Mouse (Mus musculus) testis, postnatal 10 days (tissue): ENCODE measurements around the gene Gsx1.

Source experiments
- DNase-seq: peaks from one replicate; pipeline ENCODE4 v3.0.0; 2021; ENCODE audit warnings: low spot score

Gsx1 gene

GRCm38 (mm10) chr5:147188571-147188975, at the start of gene Gsx1:
Gene Gsx1 (plus strand): TSS chr5:147188696.
- peak; percentile 83 for DNase-seq

GRCm38 (mm10) chr5:147147340-147147739, 41.2 kb upstream of the Gsx1 start:
- DNase-seq = no peak

GRCm38 (mm10) chr5:147154806-147155371, 33.6 kb upstream of the Gsx1 start:
- no peak for DNase-seq

DNA sequence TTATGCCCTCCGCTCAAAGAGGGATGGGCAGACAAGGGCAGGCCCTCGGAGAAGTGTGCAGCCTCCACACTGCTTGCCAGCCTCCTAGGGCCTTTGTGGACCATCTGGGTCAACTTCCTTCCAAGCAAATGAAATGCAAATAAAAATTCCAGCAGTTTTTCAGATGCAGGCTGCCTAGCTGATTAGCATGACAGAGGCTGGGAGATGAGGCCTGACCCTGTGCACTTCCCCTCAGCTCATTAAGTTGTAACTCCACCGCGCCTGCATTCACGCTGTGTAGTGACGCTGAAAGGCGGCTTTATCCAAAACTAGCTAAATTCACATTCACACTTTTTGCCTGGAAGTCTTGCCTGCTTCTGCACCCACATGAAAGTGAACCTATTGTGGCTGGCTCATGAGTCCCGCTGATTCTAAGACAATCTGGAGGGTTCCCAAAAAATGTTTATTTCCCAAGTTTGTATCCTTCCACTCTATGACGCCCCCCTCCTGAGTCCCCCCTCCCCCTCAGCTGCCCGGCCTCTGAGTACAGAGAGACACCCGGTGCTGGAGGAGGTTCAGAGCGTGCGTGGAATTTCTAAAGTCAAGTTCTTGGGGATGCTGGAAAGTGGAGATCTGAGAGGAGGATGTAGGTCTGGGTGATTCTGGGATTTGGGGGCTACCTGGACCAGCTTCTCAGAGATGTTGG, 32.9 kb upstream of the Gsx1 start:
- no peak for DNase-seq

DNA sequence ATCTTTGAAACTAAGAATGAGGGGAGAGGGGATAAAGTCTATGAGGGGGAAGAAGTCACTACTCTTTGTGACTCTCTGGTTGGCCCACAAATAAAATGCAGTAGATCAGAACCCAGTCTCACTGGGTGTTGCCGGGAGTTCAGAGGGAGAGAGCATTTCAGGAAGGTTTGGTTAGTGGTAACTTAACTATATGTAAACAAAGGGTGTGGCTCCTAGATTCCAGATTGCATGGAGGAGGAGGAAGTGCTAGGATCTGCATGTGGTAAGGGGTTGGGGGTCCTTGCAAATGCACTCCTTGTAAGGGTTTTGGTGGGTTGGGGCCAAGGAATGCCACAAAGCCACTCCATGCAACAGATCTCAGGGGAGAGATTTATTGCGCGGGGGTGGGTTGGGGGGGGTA, 32.1 kb upstream of the Gsx1 start:
- no peak for DNase-seq

- DNase-seq = no peak
These were observed 31.1 kb upstream of the Gsx1 start for GRCm38 (mm10) chr5:147157441-147157840.

GRCm38 (mm10) chr5:147159320-147159719, 29.2 kb upstream of the Gsx1 start:
- no peak for DNase-seq

DNA sequence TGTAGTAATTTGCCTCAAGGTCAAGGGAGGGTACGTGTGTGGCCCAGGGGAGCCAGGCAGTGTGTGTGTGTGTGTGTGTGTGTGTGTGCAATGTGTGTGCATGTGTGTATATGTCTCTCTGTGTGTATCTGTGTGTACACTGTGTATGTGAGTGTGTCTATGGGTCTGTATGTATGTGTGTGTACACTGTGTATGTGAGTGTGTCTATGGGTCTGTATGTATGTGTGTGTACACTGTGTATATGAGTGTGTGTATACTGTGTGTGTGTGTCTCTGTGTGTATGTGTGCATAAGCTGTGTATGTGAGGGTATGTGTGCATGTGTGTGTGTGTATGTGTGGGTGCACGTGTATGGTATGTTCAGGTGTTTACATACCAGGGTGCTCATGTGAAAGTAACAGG, 28.7 kb upstream of the Gsx1 start:
- no peak for DNase-seq

DNA sequence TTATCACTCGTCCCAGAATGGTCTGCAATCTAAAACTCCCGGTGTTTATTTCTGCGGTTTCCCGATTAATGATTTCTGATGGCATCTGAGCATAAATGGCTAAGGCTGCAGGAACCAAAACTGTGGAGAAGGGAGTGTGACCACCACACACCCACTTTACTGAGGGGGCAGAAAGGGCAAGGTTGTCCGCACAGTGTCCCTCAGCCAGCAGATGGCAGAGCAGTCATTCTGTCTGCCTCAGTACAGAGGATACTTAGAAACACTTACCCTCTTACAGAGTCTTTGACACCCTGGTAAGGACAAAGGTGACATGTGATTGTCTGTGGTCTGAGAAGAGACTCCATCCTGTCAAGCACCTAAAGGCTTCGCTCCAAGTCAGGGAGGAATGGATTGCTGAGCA, 23.4 kb upstream of the Gsx1 start:
- no peak for DNase-seq

DNA sequence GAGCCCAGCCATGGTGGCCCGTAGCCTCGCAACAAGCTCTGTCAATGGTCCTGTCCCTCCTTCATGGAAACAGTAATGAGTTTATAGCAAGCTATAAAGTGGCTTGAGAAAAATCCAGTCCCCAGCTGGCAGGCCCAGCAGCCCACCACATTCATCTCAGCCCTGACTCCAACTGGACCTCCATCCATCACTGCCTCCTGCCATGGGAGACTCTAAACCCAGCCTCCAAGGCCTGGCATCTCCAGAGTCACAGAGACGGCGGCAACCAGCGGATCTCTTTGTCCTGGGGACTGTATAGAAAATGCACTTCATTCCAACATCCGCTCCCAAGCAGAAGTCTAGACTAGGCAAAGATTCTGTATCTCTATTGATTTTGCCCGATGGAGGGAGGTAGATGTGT, 18.4 kb upstream of the Gsx1 start:
- no peak for DNase-seq

DNA sequence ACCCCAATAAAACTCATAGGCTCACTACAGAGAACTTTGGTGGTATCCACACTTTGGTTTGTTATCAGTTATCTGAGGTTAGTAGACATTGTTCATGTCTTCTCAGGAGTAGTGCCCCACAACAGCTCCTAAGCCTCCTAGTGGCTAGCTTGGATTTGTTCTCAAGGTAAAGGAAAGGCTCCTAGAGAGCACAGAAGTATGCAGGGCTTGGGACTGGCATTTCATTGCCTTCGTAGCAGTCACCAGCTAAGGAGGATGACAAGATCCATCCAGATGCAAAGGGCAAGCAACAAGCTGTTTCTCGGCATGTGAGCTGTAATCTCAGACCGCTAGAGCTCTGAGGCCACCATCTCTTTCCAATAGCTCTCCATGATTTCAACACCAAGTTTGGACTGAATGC, 14.4 kb upstream of the Gsx1 start:
- no peak for DNase-seq

DNA sequence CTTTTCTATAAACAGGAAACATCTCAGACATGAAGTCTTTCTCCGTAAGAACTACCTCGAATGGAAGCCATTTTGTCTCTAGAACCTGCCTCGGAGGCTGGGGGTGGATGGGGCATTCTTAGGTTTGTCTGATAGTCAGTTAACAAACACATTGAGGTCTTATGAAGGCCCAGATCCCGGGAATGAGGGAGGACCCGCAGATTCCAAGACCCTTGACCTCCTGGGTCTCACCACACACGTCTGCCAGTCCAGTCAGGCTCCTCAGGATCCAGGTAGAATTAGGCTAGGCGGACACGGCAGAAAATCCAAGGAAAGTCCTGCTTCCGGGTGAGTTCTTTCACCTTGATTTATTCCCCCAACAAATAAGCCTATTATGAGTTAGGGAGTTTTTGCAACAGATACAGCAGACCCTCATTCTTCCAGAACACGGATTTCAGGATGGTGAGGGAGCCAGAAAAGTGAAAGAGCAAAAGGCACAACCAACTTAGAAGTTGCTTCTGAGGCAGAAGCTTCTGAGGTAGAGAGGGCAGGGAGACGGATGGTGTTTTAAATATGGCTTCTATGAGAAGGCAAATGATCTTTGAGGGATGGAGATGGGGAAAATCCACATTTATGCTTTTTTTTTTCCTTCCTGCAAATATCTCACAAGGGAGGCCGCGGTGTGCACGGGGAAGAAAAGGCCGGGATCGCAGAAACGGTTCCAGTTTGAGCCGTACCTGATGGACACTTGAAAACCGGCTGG, 3.2 kb upstream of the Gsx1 start:
- DNase-seq = no peak

GRCm38 (mm10) chr5:147186001-147186431, 2.5 kb upstream of the Gsx1 start:
- DNase-seq = no peak

DNA sequence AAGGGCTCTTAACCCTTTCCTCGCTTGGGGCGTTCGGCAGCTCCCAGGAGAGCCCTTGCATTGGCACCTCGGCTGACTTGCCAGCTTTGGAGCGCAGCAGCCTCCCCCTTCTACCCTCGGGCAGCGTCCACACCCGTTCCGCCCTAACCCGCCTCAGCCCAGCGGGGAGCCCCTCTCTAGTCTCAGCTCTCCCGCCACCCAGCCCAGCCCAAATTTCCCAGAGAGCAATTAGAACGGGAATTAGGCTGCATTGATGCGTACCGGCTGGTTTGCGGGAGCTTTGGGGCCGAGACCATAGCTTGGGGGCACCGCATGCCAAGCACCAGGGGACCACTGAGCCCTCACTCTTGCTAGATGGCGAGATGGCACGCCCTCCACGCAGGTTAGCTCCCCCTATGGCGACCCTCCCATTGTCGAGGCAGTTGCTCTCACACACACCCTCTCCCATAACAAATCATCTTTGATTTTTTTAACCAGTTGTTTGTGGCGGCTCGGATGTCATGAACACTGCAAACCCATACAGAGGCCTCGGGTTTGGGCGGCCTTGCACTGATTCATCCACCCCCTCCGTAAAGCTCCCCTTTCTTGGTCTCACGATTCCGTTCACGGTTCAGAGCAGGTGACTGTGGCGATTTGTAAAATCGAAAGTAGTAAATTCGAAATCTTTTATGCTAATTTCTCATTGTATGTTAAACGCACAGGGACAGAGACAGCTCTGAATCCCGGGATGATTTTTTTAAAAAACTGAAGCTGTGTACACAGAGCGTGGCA, 1.5 kb upstream of the Gsx1 start:
- no peak for DNase-seq

DNA sequence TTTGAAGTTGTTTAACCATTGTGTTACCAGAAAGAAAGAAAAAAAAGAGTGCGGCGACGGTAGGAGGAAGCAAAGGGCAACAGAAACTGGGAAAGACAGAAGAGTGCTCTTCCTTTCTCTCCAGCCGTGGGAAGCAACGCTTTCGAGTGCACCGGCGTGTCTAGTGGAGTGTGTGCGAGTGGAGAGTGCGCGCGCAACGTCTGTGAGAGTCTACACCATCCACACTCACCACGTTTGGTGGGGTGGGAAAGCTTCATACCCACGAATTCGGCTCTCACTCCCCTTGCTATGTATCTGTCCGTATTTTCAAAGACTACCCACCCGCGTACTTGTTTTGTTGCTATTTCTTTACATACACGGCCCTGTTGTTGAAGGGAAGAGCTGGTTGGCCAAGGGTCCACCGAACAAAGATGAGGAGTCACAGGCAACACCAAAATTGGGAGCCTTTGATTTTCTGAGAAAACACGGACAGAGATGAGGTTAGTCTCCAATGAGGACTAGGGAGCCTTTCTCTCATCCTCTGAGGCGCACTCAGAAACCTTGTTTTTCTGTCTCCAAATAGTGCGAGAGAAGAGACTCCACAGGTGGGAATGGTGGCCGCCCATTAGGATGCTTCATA, 835 bp upstream of the Gsx1 start:
- no peak for DNase-seq

DNA sequence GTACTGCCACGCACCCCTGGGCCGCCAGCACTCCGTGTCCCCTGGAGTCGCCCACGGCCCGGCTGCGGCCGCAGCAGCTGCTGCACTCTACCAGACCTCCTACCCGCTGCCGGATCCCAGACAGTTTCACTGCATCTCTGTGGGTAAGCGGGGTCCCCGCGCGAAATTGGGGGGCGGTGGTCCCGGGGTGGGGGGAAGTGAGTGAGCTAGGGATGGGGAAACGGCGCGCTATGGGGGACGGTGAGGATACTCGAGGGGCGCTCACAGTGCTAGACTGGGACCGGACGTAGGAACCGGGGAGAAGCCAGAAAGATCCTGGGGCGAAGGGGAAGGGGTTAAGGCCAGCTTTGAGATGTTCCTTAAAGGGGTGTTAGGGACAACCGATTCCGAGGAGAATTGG, 660 bp downstream of the Gsx1 start:
- DNase-seq = no peak

- DNase-seq = no peak
These were observed 1.5 kb downstream of the Gsx1 start for GRCm38 (mm10) chr5:147189836-147190602.

- DNase-seq = no peak
These were observed 2.4 kb downstream of the Gsx1 start for GRCm38 (mm10) chr5:147190885-147191284.

GRCm38 (mm10) chr5:147191801-147192575, 3.5 kb downstream of the Gsx1 start:
- DNase-seq = no peak

DNA sequence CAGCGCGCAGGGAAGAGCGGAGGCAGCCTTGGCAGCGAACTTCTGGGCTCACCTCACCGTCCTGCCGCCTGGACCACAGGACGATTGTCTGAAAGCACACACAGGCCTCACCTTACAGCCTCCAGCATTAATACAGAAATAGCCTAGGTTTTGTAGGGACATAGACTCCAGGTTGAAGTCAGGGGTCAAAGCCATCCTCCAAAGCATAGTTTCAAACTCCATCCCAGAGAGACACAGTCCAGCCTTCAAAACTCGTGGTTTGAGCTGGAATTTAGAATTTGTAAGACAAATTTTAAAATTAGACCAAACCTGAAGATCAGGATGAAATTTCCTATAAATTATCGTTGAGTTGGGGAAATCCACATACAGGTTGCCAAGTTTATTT, 4.1 kb downstream of the Gsx1 start:
- no peak for DNase-seq

- DNase-seq = no peak
These were observed 16.4 kb downstream of the Gsx1 start for GRCm38 (mm10) chr5:147204905-147205304.
